Mouse (Mus musculus) lung, embryonic 16.5 days (tissue): ENCODE measurements around the gene C1qtnf3. TPM values are rescaled to one million over a fixed set of nuclear protein-coding genes. Genes with fewer than 3 reads are reported as not detected.

Experiments
- ATAC-seq: fragments of 200-750 bp; cut with Nextera tagmentation; 2 replicates; pipeline ENCODE4 v1.8.0; 2017; ENCODE audit warnings: low read depth, mild to moderate bottlenecking, moderate library complexity
- H3K27ac ChIP-seq: fragments of 300-500 bp; sonication (generic); 2 replicates; pipeline ENCODE4 v1.5.1; 2014; ENCODE audit warnings: mild to moderate bottlenecking, control low read depth, low read length
- H3K27me3 ChIP-seq: fragments of 300-500 bp; sonication (generic); 2 replicates; pipeline ENCODE4 v1.6.1; 2014; ENCODE audit warnings: low read depth, low read length, mixed read lengths; ENCODE audit not compliant: control insufficient read depth, insufficient read depth
- H3K36me3 ChIP-seq: fragments of 300-500 bp; sonication (generic); 2 replicates; pipeline ENCODE4 v1.6.1; 2014; ENCODE audit warnings: low read length; ENCODE audit not compliant: control insufficient read depth, insufficient read depth
- H3K4me1 ChIP-seq: fragments of 300-500 bp; sonication (generic); replicated peaks from 2 replicates; pipeline ENCODE4 v1.6.1; 2014; ENCODE audit warnings: low read length, mixed read lengths; ENCODE audit not compliant: control insufficient read depth, insufficient read depth
- H3K4me2 ChIP-seq: fragments of 300-500 bp; sonication (generic); 2 replicates; pipeline ENCODE4 v1.6.1; 2014; ENCODE audit warnings: low read depth, low read length, control low read depth
- H3K4me3 ChIP-seq: fragments of 300-500 bp; sonication (generic); 2 replicates; pipeline ENCODE4 v1.5.1; 2014; ENCODE audit warnings: mild to moderate bottlenecking, low read length, control low read depth
- H3K9ac ChIP-seq: fragments of 300-500 bp; sonication (generic); 2 replicates; pipeline ENCODE4 v1.6.1; 2014; ENCODE audit warnings: low read length, control low read depth
- H3K9me3 ChIP-seq: fragments of 300-500 bp; sonication (generic); 2 replicates; pipeline ENCODE4 v1.6.1; 2016; ENCODE audit warnings: low read length; ENCODE audit not compliant: control insufficient read depth
- WGBS: fragments of 180-500 bp; shearing (Covaris S2); extraction: QIAGEN DNeasy Blood & Tissue Kit; methylation state at CpG from one replicate; pipeline ENCODE4 v1.1.7; 2014; 5-methylcytosine and 5-hydroxymethylcytosine counted together
- polyA plus RNA-seq: library from polyadenylated mRNA; unstranded; fragments of >200 nt; fragmentation: Nextera tagmentation; extraction: Ambion mirVana; gene quantifications from 2 replicates; pipeline ENCODE4 v1.2.1, GENCODE M21; 2015

Gene C1qtnf3
- polyA plus RNA-seq, 1 experiment from 2014 or later, result 6.7 TPM

GRCm38 (mm10) chr15:11004646-11005045 lies 52.5 kb downstream of the C1qtnf3 start:
- 48% methylated on average over 6 of the region's 6 CpGs for WGBS
- Histone ChIP-seq H3K4me3 (no peak overlapping the region), H3K4me1 (no peaks in the 10 kb centered on the region), H3K27me3 (no peaks in the 10 kb centered on the region), H3K4me2 (no peak overlapping the region), H3K9me3 (no peaks in the 10 kb centered on the region), H3K27ac (no peak overlapping the region), H3K9ac (no peak overlapping the region), H3K36me3 (no peaks in the 10 kb centered on the region)
- ATAC-seq, result no peak

- H3K36me3 ChIP-seq, result no peaks in the 10 kb centered on the region
- H3K4me3 ChIP-seq, result no peak overlapping the region
- H3K27me3 ChIP-seq, result no peaks in the 10 kb centered on the region
- WGBS, result 23% methylated on average over 5 of the region's 5 CpGs
- no peak for ATAC-seq
- no peak overlapping the region for H3K9ac ChIP-seq
- H3K4me2 ChIP-seq, result no peak overlapping the region
- H3K27ac ChIP-seq, result no peak overlapping the region
- no peaks in the 10 kb centered on the region for H3K9me3 ChIP-seq
- H3K4me1 ChIP-seq, result no peaks in the 10 kb centered on the region
These were observed 56.6 kb downstream of the C1qtnf3 start for GRCm38 (mm10) chr15:11008756-11009155.

- no peaks in the 10 kb centered on the region for H3K9me3 ChIP-seq
- H3K4me1 ChIP-seq, result no peaks in the 10 kb centered on the region
- no peak overlapping the region for H3K4me3 ChIP-seq
- no peaks in the 10 kb centered on the region for H3K36me3 ChIP-seq
- no peaks in the 10 kb centered on the region for H3K27me3 ChIP-seq
- H3K27ac ChIP-seq, result no peak overlapping the region
- 70% methylated on average over 11 of the region's 11 CpGs for WGBS
- H3K4me2 ChIP-seq, result no peak overlapping the region
- no peak overlapping the region for H3K9ac ChIP-seq
- no peak for ATAC-seq
These were observed 58.9 kb downstream of the C1qtnf3 start for GRCm38 (mm10) chr15:11010976-11011548.

- no peak overlapping the region for H3K27ac ChIP-seq
- H3K9ac ChIP-seq, result no peak overlapping the region
- no peak for ATAC-seq
- H3K4me2 ChIP-seq, result no peak overlapping the region
- H3K4me1 ChIP-seq, result no peaks in the 10 kb centered on the region
- WGBS, result 50% methylated on average over 2 of the region's 2 CpGs
- H3K36me3 ChIP-seq, result no peaks in the 10 kb centered on the region
- H3K9me3 ChIP-seq, result no peaks in the 10 kb centered on the region
- H3K27me3 ChIP-seq, result no peaks in the 10 kb centered on the region
- no peak overlapping the region for H3K4me3 ChIP-seq
These were observed 62.8 kb downstream of the C1qtnf3 start for GRCm38 (mm10) chr15:11014931-11015330.

- H3K4me1 ChIP-seq, result no peaks in the 10 kb centered on the region
- no peaks in the 10 kb centered on the region for H3K27me3 ChIP-seq
- H3K9ac ChIP-seq, result no peak overlapping the region
- H3K4me3 ChIP-seq, result no peak overlapping the region
- H3K4me2 ChIP-seq, result no peak overlapping the region
- H3K27ac ChIP-seq, result no peak overlapping the region
- no peaks in the 10 kb centered on the region for H3K36me3 ChIP-seq
- WGBS, result 39% methylated on average over 4 of the region's 4 CpGs
- no peak for ATAC-seq
- no peaks in the 10 kb centered on the region for H3K9me3 ChIP-seq
These were observed 74.8 kb downstream of the C1qtnf3 start for GRCm38 (mm10) chr15:11026801-11027561.

Other genes with a start within 250 kb of the C1qtnf3 start
- 80.9 and 84.2 TPM in 2 replicates for gene Rai14, start 237.7 kb upstream of the C1qtnf3 start, polyA plus RNA-seq
- gene Amacr, start 29.4 kb downstream of the C1qtnf3 start, polyA plus RNA-seq, result 14.4 and 15.8 TPM in 2 replicates
- not detected in 2 replicates for gene Slc45a2, start 48.4 kb downstream of the C1qtnf3 start, polyA plus RNA-seq
- gene Rxfp3, start 85.7 kb downstream of the C1qtnf3 start, polyA plus RNA-seq, result 0.04 and 0.13 TPM in 2 replicates
- gene Adamts12, start 112.5 kb downstream of the C1qtnf3 start, polyA plus RNA-seq, result 4.6 and 5.4 TPM in 2 replicates